Mouse (Mus musculus): Measurements from ENCODE around the gene Lin7b.

- TF ChIP-seq CTCF (IDR thresholded peaks at IDR 0.05; ENCODE audit: extremely low read depth, insufficient read depth, insufficient read length, insufficient replicate concordance): no peak
- no peak for TF ChIP-seq POLR2A (IDR thresholded peaks at IDR 0.05; ENCODE audit: low read depth, low read length)
Observed at GRCm38 (mm10) chr7:45332685-45333425, 37.5 kb downstream of the Lin7b start.
